Mouse (Mus musculus): ENCODE measurements around the gene Brms1.

- TF ChIP-seq EP300 (IDR thresholded peaks at IDR 0.05; ENCODE audit: low read length): no peak
- TF ChIP-seq CTCF (conservative IDR thresholded peaks at IDR 0.05 in 1 of 2, IDR thresholded peaks at IDR 0.05 in 1 of 2; ENCODE audit: low read depth in 2 of 2, low read length in 2 of 2): no peak
- no peak for TF ChIP-seq POLR2A (IDR thresholded peaks at IDR 0.05; ENCODE audit: low read depth, low read length)
- no peak for TF ChIP-seq ELF1 (IDR thresholded peaks at IDR 0.05; ENCODE audit: low read depth, low read length)
- TF ChIP-seq BHLHE40 (IDR thresholded peaks at IDR 0.05; ENCODE audit: low read depth, low read length): no peak
- TF ChIP-seq SMC3 (IDR thresholded peaks at IDR 0.05; ENCODE audit: low read depth, low read length): no peak
- TF ChIP-seq ETS1 (conservative IDR thresholded peaks at IDR 0.05; ENCODE audit: low read depth, low read length): no peak
- TF ChIP-seq E2F4 (IDR thresholded peaks at IDR 0.05; ENCODE audit: insufficient replicate concordance, low read depth, low read length): no peak
- no peak for TF ChIP-seq MAFK (IDR thresholded peaks at IDR 0.05; ENCODE audit: insufficient replicate concordance, low read length)
- no peak for TF ChIP-seq UBTF (IDR thresholded peaks at IDR 0.05; ENCODE audit: low read depth, low read length)
- no peak for TF ChIP-seq POLR2AphosphoS2 (IDR thresholded peaks at IDR 0.05; ENCODE audit: low read depth, low read length)
Measured at GRCm38 (mm10) chr19:5069978-5070377, 28.8 kb downstream of the Brms1 start.

Measured in CH12.LX (cell line).